Comparison of ENCODE assay signal across 30 mouse cellular contexts in the genomic region with DNA sequence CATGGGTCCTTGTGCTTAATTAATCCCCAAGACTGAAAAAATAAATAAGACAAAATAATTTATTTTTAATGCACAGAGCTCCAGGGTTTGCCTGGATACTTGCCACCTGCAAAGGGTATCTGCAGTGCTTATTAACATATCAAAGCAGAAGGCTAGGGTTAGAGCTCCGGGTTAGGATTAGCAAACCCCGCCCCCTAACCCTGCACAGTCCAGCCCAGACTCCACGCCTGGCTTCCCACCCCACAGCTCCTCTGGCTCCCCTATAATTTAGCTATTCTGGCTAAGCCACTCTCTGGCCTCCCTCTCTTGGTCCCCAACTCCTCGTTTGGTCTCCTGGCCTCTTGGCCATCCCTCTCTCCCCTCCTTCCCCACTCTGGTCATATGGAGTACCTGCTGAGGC. TPM values are rescaled to one million over a fixed set of nuclear protein-coding genes. Genes with fewer than 3 reads are reported as not detected.
DNase-seq lines count a peak whose midpoint lies in the region; ATAC-seq lines count a peak whose summit lies in the region.
"Had no signal": no experiment of that assay in that cellular context is flagged by ENCODE, and none has a peak within 500 bp of the region (broad histone marks: within the 10 kb centered on the region; RNA-seq: fewer than 3 reads in every experiment).

No protein-coding gene starts in this region.

- no peaks in the 10 kb centered on the region for H3K36me3 ChIP-seq in embryonic facial prominence, embryonic 11.5 days (replicated peaks; ENCODE audit: control insufficient read depth, insufficient read depth, low read depth, low read length)
- no peaks in the 10 kb centered on the region for H3K36me3 ChIP-seq in embryonic facial prominence, embryonic 10.5 days (replicated peaks)
- H3K36me3 ChIP-seq in midbrain, embryonic 10.5 days: no peaks in the 10 kb centered on the region
- no peaks in the 10 kb centered on the region for H3K36me3 ChIP-seq in midbrain, embryonic 13.5 days
- H3K36me3 ChIP-seq: heart, embryonic 13.5 days; limb, embryonic 13.5 days; liver, embryonic 13.5 days; neural tube, embryonic 15.5 days had no signal

- H3K27me3 ChIP-seq in embryonic facial prominence, embryonic 11.5 days (ENCODE audit: control insufficient read depth, insufficient read depth, low read length): no peaks in the 10 kb centered on the region
- H3K27me3 ChIP-seq in embryonic facial prominence, embryonic 10.5 days (replicated peaks; ENCODE audit: low read depth, poor library complexity, severe bottlenecking): no peaks in the 10 kb centered on the region
- H3K27me3 ChIP-seq in midbrain, embryonic 10.5 days (ENCODE audit: low read depth, poor library complexity, severe bottlenecking): no peaks in the 10 kb centered on the region
- H3K27me3 ChIP-seq in midbrain, embryonic 13.5 days: no peaks in the 10 kb centered on the region
- H3K27me3 ChIP-seq: CH12.LX; heart, embryonic 13.5 days; limb, embryonic 13.5 days; neural tube, embryonic 15.5 days had no signal

- H3K9ac ChIP-seq in embryonic facial prominence, embryonic 11.5 days (replicated peaks; ENCODE audit: low read length): no peak overlapping the region
- H3K9ac ChIP-seq in midbrain, embryonic 13.5 days (replicated peaks): no peak overlapping the region
- H3K9ac ChIP-seq: heart, embryonic 13.5 days; limb, embryonic 13.5 days; liver, embryonic 13.5 days; lung, embryonic 14.5 days; neural tube, embryonic 15.5 days had no signal

- no peaks in the 10 kb centered on the region for H3K9me3 ChIP-seq in embryonic facial prominence, embryonic 11.5 days (replicated peaks; ENCODE audit: control insufficient read depth, low read length)
- H3K9me3 ChIP-seq in embryonic facial prominence, embryonic 10.5 days: no peaks in the 10 kb centered on the region
- no peaks in the 10 kb centered on the region for H3K9me3 ChIP-seq in midbrain, embryonic 10.5 days (replicated peaks)
- H3K9me3 ChIP-seq in midbrain, embryonic 13.5 days: no peaks in the 10 kb centered on the region
- H3K9me3 ChIP-seq: heart, embryonic 13.5 days; limb, embryonic 13.5 days; liver, embryonic 13.5 days; neural tube, embryonic 15.5 days had no signal

- 17% methylated on average over 4 of the region's 4 CpGs for WGBS in embryonic facial prominence, embryonic 11.5 days
- WGBS in embryonic facial prominence, embryonic 10.5 days: 17% methylated on average over 4 of the region's 4 CpGs
- 10% methylated on average over 4 of the region's 4 CpGs for WGBS in midbrain, embryonic 10.5 days
- WGBS in midbrain, embryonic 13.5 days: 4% methylated on average over 4 of the region's 4 CpGs

- H3K27ac ChIP-seq in embryonic facial prominence, embryonic 11.5 days (replicated peaks; ENCODE audit: low read depth, low read length): no peak overlapping the region
- H3K27ac ChIP-seq in embryonic facial prominence, embryonic 10.5 days (replicated peaks): no peak overlapping the region
- peak overlapping the region; percentile 63 for H3K27ac ChIP-seq in midbrain, embryonic 10.5 days (replicated peaks)
- no peak overlapping the region for H3K27ac ChIP-seq in midbrain, embryonic 13.5 days
- H3K27ac ChIP-seq: heart, embryonic 13.5 days; layer of hippocampus, adult 2 months; limb, embryonic 13.5 days; liver, embryonic 13.5 days; neural tube, embryonic 15.5 days; stomach, postnatal 0 days had no signal

- no peak for ATAC-seq in embryonic facial prominence, embryonic 11.5 days (replicated peaks; ENCODE audit: insufficient number of reproducible peaks, low FRiP score, low TSS enrichment, low read depth)
- no peak; the same call in 1 of the 2 replicates for ATAC-seq in midbrain, embryonic 13.5 days
- ATAC-seq: hindbrain, embryonic 16.5 days had no signal

- peak; percentile 13 for DNase-seq in embryonic facial prominence, embryonic 11.5 days (ENCODE audit: low spot score)
- DNase-seq in embryonic facial prominence, embryonic 10.5 days (ENCODE audit: low spot score): no peak
- peak; percentile 50 for DNase-seq in midbrain, embryonic 10.5 days (ENCODE audit: low spot score)
- DNase-seq in embryo, embryonic 11 days: peak; percentile 19
- DNase-seq in gastrocnemius, postnatal 4 days (ENCODE audit: low spot score in 2 of 2): no peak
- no peak for DNase-seq in ovary, postnatal 36 days (ENCODE audit: low spot score)
- DNase-seq: adrenal gland, adult 8-10 months; cerebellum, adult 9-10 months; gastrocnemius, postnatal 10 days; heart, adult 18-20 months; kidney, adult 11 months; kidney, postnatal 10 days; layer of hippocampus, postnatal 36 days; liver, embryonic 13.5 days; lung, embryonic 14.5 days; lung, postnatal 36 days; right cerebral cortex, postnatal 4 days; thymus, postnatal 14 days had no signal

- no peak overlapping the region for H3K4me3 ChIP-seq in embryonic facial prominence, embryonic 11.5 days (ENCODE audit: low read depth, low read length)
- H3K4me3 ChIP-seq in embryonic facial prominence, embryonic 10.5 days: no peak overlapping the region
- H3K4me3 ChIP-seq in midbrain, embryonic 10.5 days: peak overlapping the region; percentile 27
- H3K4me3 ChIP-seq in midbrain, embryonic 13.5 days (replicated peaks): no peak overlapping the region
- H3K4me3 ChIP-seq: erythroblast, embryonic 14.5 days; heart, embryonic 13.5 days; layer of hippocampus, adult 2 months; limb, embryonic 13.5 days; liver, embryonic 13.5 days; neural tube, embryonic 15.5 days had no signal

- no peak overlapping the region for H3K4me2 ChIP-seq in embryonic facial prominence, embryonic 11.5 days (ENCODE audit: low read depth, low read length)
- no peak overlapping the region for H3K4me2 ChIP-seq in midbrain, embryonic 13.5 days (replicated peaks)
- H3K4me2 ChIP-seq: heart, embryonic 13.5 days; limb, embryonic 13.5 days; liver, embryonic 13.5 days; lung, embryonic 14.5 days; midbrain, embryonic 11.5 days; neural tube, embryonic 15.5 days had no signal

- H3K4me1 ChIP-seq in embryonic facial prominence, embryonic 11.5 days (ENCODE audit: control insufficient read depth, insufficient read depth, low read length): no peaks in the 10 kb centered on the region
- 0 out of 2 replicates have a peak, but pooled peaks cover 3% of the 10 kb centered on the region for H3K4me1 ChIP-seq in embryonic facial prominence, embryonic 10.5 days
- peaks cover 12% of the 10 kb centered on the region for H3K4me1 ChIP-seq in midbrain, embryonic 10.5 days
- H3K4me1 ChIP-seq in midbrain, embryonic 13.5 days (replicated peaks): peaks cover 4% of the 10 kb centered on the region
- H3K4me1 ChIP-seq: heart, embryonic 13.5 days; limb, embryonic 13.5 days; liver, embryonic 13.5 days; neural tube, embryonic 15.5 days had no signal

RNA-seq across cellular contexts. Expression of gene G6pc, which starts 14.5 kb away (rescaled TPM):
- polyA plus RNA-seq in embryonic facial prominence, embryonic 11.5 days (2014; fragmentation: Nextera tagmentation; extraction: Ambion mirVana): not detected in 2 replicates
- polyA plus RNA-seq in embryonic facial prominence, embryonic 10.5 days (2016; fragmentation: Nextera tagmentation; extraction: Ambion mirVana): not detected in 2 replicates
- not detected in 2 replicates for polyA plus RNA-seq in midbrain, embryonic 10.5 days (2016; fragmentation: Nextera tagmentation; extraction: Ambion mirVana)
- not detected in 2 replicates for polyA plus RNA-seq in midbrain, embryonic 13.5 days (2015; fragmentation: Nextera tagmentation; extraction: Ambion mirVana)
- under 1 TPM in 1 of 2 experiments, not detected in 1; 0.47 TPM for total RNA-seq in gastrocnemius, postnatal 4 days (2021)
- total RNA-seq: heart, adult 18-20 months; heart, postnatal 25 days; layer of hippocampus, adult 2 months; layer of hippocampus, postnatal 36 days; left cerebral cortex, postnatal 14 days had no signal
- polyA plus RNA-seq: erythroblast, embryonic 14.5 days; heart, embryonic 13.5 days; hindbrain, embryonic 16.5 days; limb, embryonic 13.5 days; liver, embryonic 13.5 days; lung, embryonic 14.5 days; midbrain, embryonic 11.5 days; neural tube, embryonic 15.5 days had no signal

RNA-seq across cellular contexts. Expression of gene Aarsd1, which starts 35.6 kb away (rescaled TPM):
- 89.6 and 90.9 TPM in 2 replicates for polyA plus RNA-seq in embryonic facial prominence, embryonic 11.5 days (2014; fragmentation: Nextera tagmentation; extraction: Ambion mirVana)
- 102 and 110 TPM in 2 replicates for polyA plus RNA-seq in embryonic facial prominence, embryonic 10.5 days (2016; fragmentation: Nextera tagmentation; extraction: Ambion mirVana)
- 105 TPM in 2 replicates for polyA plus RNA-seq in midbrain, embryonic 10.5 days (2016; fragmentation: Nextera tagmentation; extraction: Ambion mirVana)
- 94.8 and 101 TPM in 2 replicates for polyA plus RNA-seq in midbrain, embryonic 13.5 days (2015; fragmentation: Nextera tagmentation; extraction: Ambion mirVana)
- 10 to 100 TPM; 15.6 to 20.3 TPM for total RNA-seq in gastrocnemius, postnatal 4 days (2021)

RNA-seq across cellular contexts. Expression of gene Gm27029, which starts 42.8 kb away (rescaled TPM):
- polyA plus RNA-seq in embryonic facial prominence, embryonic 11.5 days (2014; fragmentation: Nextera tagmentation; extraction: Ambion mirVana): 10.1 and 12.8 TPM in 2 replicates
- polyA plus RNA-seq in embryonic facial prominence, embryonic 10.5 days (2016; fragmentation: Nextera tagmentation; extraction: Ambion mirVana): 12.6 and 13.1 TPM in 2 replicates
- polyA plus RNA-seq in midbrain, embryonic 10.5 days (2016; fragmentation: Nextera tagmentation; extraction: Ambion mirVana): 8.4 and 9.4 TPM in 2 replicates
- 6.6 and 8.5 TPM in 2 replicates for polyA plus RNA-seq in midbrain, embryonic 13.5 days (2015; fragmentation: Nextera tagmentation; extraction: Ambion mirVana)
- total RNA-seq in gastrocnemius, postnatal 4 days (2021): 1 to 10 TPM; 4.5 to 7.3 TPM

RNA-seq across cellular contexts. Expression of gene Rundc1, which starts 43.1 kb away (rescaled TPM):
- 10.4 and 11.8 TPM in 2 replicates for polyA plus RNA-seq in embryonic facial prominence, embryonic 11.5 days (2014; fragmentation: Nextera tagmentation; extraction: Ambion mirVana)
- polyA plus RNA-seq in embryonic facial prominence, embryonic 10.5 days (2016; fragmentation: Nextera tagmentation; extraction: Ambion mirVana): 17.5 and 21.4 TPM in 2 replicates
- polyA plus RNA-seq in midbrain, embryonic 10.5 days (2016; fragmentation: Nextera tagmentation; extraction: Ambion mirVana): 22.8 and 24.0 TPM in 2 replicates
- polyA plus RNA-seq in midbrain, embryonic 13.5 days (2015; fragmentation: Nextera tagmentation; extraction: Ambion mirVana): 26.2 and 26.4 TPM in 2 replicates
- 1 to 10 TPM; 8.6 to 9.5 TPM for total RNA-seq in gastrocnemius, postnatal 4 days (2021)

RNA-seq across cellular contexts. Expression of gene Ptges3l, which starts 43.3 kb away (rescaled TPM):
- 3.5 and 3.9 TPM in 2 replicates for polyA plus RNA-seq in embryonic facial prominence, embryonic 11.5 days (2014; fragmentation: Nextera tagmentation; extraction: Ambion mirVana)
- polyA plus RNA-seq in embryonic facial prominence, embryonic 10.5 days (2016; fragmentation: Nextera tagmentation; extraction: Ambion mirVana): 3.9 and 4.7 TPM in 2 replicates
- 2.4 and 3.7 TPM in 2 replicates for polyA plus RNA-seq in midbrain, embryonic 10.5 days (2016; fragmentation: Nextera tagmentation; extraction: Ambion mirVana)
- 2.0 and 2.6 TPM in 2 replicates for polyA plus RNA-seq in midbrain, embryonic 13.5 days (2015; fragmentation: Nextera tagmentation; extraction: Ambion mirVana)
- total RNA-seq in gastrocnemius, postnatal 4 days (2021): 10 to 100 TPM; 56.2 to 80.9 TPM
- polyA plus RNA-seq: erythroblast, embryonic 14.5 days had no signal

Comparison
In these comparisons a context has a peak if more than half of its experiments do, and no peak if none do; other contexts are left out.
1. DNase-seq: peak in embryonic facial prominence, embryonic 11.5 days (single experiment), midbrain, embryonic 10.5 days (single experiment) and embryo, embryonic 11 days (single experiment); none in embryonic facial prominence, embryonic 10.5 days (single experiment), gastrocnemius, postnatal 4 days (0 of 2) and ovary, postnatal 36 days (single experiment).